Mouse (Mus musculus) gonadal fat pad, adult 2 months (tissue): ENCODE data around the gene Ms4a6d. TPM values are rescaled to one million over a fixed set of nuclear protein-coding genes. Genes with fewer than 3 reads are reported as not detected.
"Not testable (repeated sequence)": the region's sequence is repeated elsewhere in the genome, so short reads cannot be mapped to it uniquely, and the experiment has no call there.

Source experiments
- DNase-seq: peaks from one replicate; pipeline ENCODE4 v3.0.0-alpha.2; 2012; ENCODE audit warnings: low read depth
- polyA plus RNA-seq: library from polyadenylated mRNA; depleted of rRNA; stranded (reverse); fragments of >200 nt; gene quantifications from 2 replicates; pipeline ENCODE4 v1.2.3, GENCODE M21; 2012; rRNA removed

Gene Ms4a6d
- polyA plus RNA-seq, 1 experiment = 6.3 TPM

DNA sequence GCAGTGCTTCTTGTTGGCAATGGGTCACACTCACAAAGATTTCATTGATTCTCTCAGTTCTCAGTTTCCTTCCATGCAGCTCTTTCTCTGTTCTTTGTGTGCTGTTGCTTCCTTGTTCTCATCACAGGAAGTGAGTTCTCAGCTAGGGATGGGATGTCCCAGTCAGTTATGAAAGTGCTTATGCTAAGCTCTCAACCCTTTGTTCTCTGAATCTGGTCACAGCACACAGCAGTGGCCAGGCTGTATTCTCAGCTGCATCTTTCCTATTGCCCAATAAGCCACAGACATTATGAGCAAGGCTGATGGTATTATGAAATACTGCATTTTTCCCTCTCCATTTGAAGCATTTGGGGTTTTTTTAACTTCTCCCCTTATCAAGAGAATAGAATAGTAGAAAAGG is 45.1 kb downstream of the Ms4a6d start:
- DNase-seq = not testable (repeated sequence)

DNA sequence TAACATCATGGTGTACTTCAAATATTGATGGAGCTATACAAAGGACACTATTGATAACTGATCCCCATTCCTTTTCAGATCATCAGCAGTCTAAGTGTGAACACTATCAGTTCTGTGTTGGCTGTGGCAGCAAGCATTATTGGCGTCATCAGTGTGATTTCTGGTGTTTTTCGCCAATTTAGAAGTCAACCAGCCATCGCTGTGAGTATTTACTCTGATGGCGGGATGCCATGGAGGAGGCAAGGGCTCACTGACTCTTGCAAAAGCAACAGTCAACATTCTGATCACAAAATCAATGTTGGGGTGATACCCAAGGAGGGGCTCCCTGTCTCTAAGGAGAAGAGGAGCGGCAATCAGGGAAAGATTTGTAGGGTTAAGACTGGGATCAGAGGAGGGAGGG is 49.9 kb downstream of the Ms4a6d start:
- DNase-seq = no peak

DNA sequence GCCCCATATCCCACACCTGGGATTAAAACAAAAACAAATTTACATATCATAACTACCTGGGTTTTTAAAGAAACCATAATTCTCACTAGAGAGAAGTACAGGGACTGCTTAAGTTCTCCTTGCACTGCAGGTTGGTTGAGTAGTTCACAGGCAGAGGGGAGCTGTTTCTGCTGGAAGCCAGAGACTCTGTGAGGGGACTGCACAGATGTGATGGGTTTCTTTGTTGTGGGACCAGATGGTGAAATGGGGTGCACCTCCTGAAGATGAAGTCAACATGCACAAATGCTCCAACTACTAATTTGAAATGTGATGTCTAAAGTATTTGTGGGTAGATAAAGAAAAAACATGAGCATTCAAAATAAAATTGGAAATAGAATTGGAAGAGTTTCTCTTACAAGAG is 56.7 kb downstream of the Ms4a6d start:
- no peak for DNase-seq

DNA sequence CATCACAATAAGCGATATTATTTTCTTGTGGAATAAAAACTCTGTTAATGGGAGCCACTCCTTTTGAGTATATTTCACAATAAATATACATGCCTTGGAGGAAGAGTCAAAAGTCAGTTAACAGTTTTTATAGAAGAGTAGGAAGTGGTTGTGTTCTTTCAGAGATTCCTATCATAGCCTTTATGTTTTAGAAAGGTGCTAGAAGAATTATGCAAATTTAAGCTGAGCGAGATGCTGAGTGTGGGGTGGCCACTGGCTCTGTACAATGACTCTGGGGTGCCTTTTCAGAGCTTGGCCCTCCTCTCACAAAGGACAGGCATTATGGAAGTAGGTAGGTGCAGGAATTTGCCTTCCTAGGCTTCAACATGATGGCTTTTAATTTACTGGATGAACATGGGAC is 60.3 kb downstream of the Ms4a6d start:
- DNase-seq = not testable (repeated sequence)

DNA sequence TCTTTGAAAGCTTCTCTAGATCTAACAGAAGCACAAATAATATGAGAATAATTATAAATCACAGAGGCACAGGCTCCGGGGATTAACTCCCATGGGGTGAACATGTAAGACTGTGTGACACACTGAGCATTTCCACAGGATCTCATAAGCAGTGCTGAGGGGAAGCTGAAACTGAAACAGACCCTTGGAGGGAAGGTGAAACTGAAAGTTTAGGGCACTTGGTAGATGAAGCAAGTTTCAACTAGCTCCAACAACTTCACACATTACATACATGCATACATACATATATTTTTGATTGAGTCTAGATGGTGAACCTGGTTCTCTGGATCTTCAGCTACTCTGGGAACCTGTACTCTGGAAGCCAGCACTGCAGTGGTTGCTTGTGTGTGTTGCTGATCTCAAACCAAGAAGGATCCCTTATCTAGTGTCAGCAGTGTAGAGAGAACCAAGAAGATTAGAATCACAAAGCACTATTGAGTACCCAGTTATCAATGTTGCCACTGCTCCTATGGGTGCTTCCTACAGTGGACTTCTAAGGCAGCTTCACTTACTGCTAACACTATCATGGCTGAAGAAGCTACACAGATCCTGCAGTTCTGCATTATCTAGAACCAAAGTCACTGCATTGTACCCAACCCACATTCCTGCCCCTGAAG is 64.4 kb downstream of the Ms4a6d start:
- not testable (repeated sequence) for DNase-seq

DNA sequence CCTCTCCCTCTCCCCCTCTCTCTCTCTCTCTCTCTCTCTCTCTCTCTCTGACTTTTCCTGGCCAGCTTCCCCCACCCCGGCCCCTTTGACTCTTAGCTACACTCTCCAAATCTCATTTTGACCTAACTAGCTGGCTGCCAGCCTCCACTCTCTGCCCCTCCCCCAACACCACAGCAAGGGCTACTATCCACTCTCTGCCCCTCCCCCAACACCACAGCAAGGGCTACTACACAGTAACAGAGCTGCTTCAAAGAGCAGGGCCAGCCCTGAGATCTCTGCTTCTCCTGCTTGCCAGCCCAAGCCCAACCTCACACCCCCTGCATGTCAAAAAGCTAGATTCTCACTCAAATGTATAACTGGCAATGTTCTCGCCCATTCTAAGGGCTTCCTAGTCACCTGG is 67.3 kb downstream of the Ms4a6d start:
- no peak for DNase-seq

Other genes with a start within 250 kb of the Ms4a6d start
- gene Ms4a4a, start 229.3 kb downstream of the Ms4a6d start, polyA plus RNA-seq = 1.1 and 1.2 TPM in 2 replicates
- gene Ms4a4c, start 200.1 kb downstream of the Ms4a6d start, polyA plus RNA-seq = 0.51 and 1.3 TPM in 2 replicates
- 1.7 and 1.8 TPM in 2 replicates for gene Ms4a4b, start 161.3 kb downstream of the Ms4a6d start, polyA plus RNA-seq
- 5.4 and 6.0 TPM in 2 replicates for gene Ms4a6c, start 135.5 kb downstream of the Ms4a6d start, polyA plus RNA-seq
- 0.18 and 0.34 TPM in 2 replicates for gene Gm8369, start 118.9 kb downstream of the Ms4a6d start, polyA plus RNA-seq
- 6.3 and 7.7 TPM in 2 replicates for gene Ms4a6b, start 88.3 kb downstream of the Ms4a6d start, polyA plus RNA-seq
- 14.1 and 14.6 TPM in 2 replicates for gene Ms4a4d, start 68.0 kb downstream of the Ms4a6d start, polyA plus RNA-seq
- gene Ms4a2, start 18.9 kb upstream of the Ms4a6d start, polyA plus RNA-seq = not detected in 2 replicates
- gene Ms4a3, start 36.0 kb upstream of the Ms4a6d start, polyA plus RNA-seq = not detected in 2 replicates
- gene Oosp2, start 55.7 kb upstream of the Ms4a6d start, polyA plus RNA-seq = not detected in 2 replicates
- gene Oosp1, start 86.3 kb upstream of the Ms4a6d start, polyA plus RNA-seq = not detected in 2 replicates
- not detected in 2 replicates for gene Oosp3, start 92.2 kb upstream of the Ms4a6d start, polyA plus RNA-seq
- not detected in 2 replicates for gene Gif, start 142.7 kb upstream of the Ms4a6d start, polyA plus RNA-seq
- gene Mrpl16, start 165.5 kb upstream of the Ms4a6d start, polyA plus RNA-seq = 16.9 and 17.4 TPM in 2 replicates
- gene Stx3, start 214.6 kb upstream of the Ms4a6d start, polyA plus RNA-seq = 11.5 and 15.0 TPM in 2 replicates
- not detected in 2 replicates for gene Olfr1417, start 234.4 kb upstream of the Ms4a6d start, polyA plus RNA-seq